Comparison of ENCODE assay signal across 16 mouse cellular contexts in genomic region chr16:96761225-96761624, GRCm38 (mm10).
DNase-seq lines count a peak whose midpoint lies in the region; ATAC-seq lines count a peak whose summit lies in the region.
"Had no signal": no experiment of that assay in that cellular context is flagged by ENCODE, and none has a peak within 500 bp of the region (broad histone marks: within the 10 kb centered on the region; RNA-seq: fewer than 3 reads in every experiment).

No protein-coding gene starts in this region.

- peak overlapping the region; percentile 30; the same call in 1 of the 2 replicates for H3K4me2 ChIP-seq in heart, embryonic 11.5 days
- H3K4me2 ChIP-seq in hindbrain, embryonic 13.5 days = no peak overlapping the region
- no peak overlapping the region for H3K4me2 ChIP-seq in midbrain, embryonic 15.5 days

- DNase-seq in heart, embryonic 10.5 days (ENCODE audit: low spot score) = no peak
- peak; percentile 12 for DNase-seq in embryo, embryonic 11 days
- no peak for DNase-seq in cerebellum, adult 8-10 months
- no peak for DNase-seq in c-Kit-positive CD71-positive TER-119-positive erythroid progenitor cells, embryonic 14.5 days (ENCODE audit: low spot score)
- DNase-seq in thymus, postnatal 14 days = no peak
- DNase-seq: adrenal gland, adult 8-10 months; cerebellum, adult 11 months; gastrocnemius, postnatal 10 days; heart, postnatal 4 days; kidney, postnatal 36 days; lung, adult 2 months; right cerebral cortex, adult 18-20 months had no signal

- H3K4me3 ChIP-seq in heart, embryonic 11.5 days (ENCODE audit: low read depth, low read length) = no peak overlapping the region
- no peak overlapping the region for H3K4me3 ChIP-seq in heart, embryonic 10.5 days
- no peak overlapping the region for H3K4me3 ChIP-seq in hindbrain, embryonic 13.5 days
- no peak overlapping the region for H3K4me3 ChIP-seq in midbrain, embryonic 15.5 days
- H3K4me3 ChIP-seq: myocyte had no signal

- H3K27ac ChIP-seq in heart, embryonic 11.5 days (ENCODE audit: low read depth, low read length) = no peak overlapping the region
- H3K27ac ChIP-seq in heart, embryonic 10.5 days = no peak overlapping the region
- peak overlapping the region; percentile 82 for H3K27ac ChIP-seq in hindbrain, embryonic 13.5 days
- peak overlapping the region; percentile 78 for H3K27ac ChIP-seq in midbrain, embryonic 15.5 days

- H3K9me3 ChIP-seq in heart, embryonic 11.5 days (replicated peaks; ENCODE audit: control insufficient read depth, low read length) = no peaks in the 10 kb centered on the region
- no peaks in the 10 kb centered on the region for H3K9me3 ChIP-seq in heart, embryonic 10.5 days
- H3K9me3 ChIP-seq in hindbrain, embryonic 13.5 days = no peaks in the 10 kb centered on the region
- H3K9me3 ChIP-seq in midbrain, embryonic 15.5 days = no peaks in the 10 kb centered on the region

- H3K9ac ChIP-seq in heart, embryonic 11.5 days (ENCODE audit: low read depth, low read length) = no peak overlapping the region
- no peak overlapping the region for H3K9ac ChIP-seq in hindbrain, embryonic 13.5 days
- H3K9ac ChIP-seq in midbrain, embryonic 15.5 days = no peak overlapping the region

- H3K27me3 ChIP-seq in heart, embryonic 11.5 days (ENCODE audit: control insufficient read depth, insufficient read depth, low read length) = peaks cover 2% of the 10 kb centered on the region
- H3K27me3 ChIP-seq in heart, embryonic 10.5 days (ENCODE audit: insufficient read depth, poor library complexity, severe bottlenecking) = peaks cover 9% of the 10 kb centered on the region
- no peaks in the 10 kb centered on the region for H3K27me3 ChIP-seq in hindbrain, embryonic 13.5 days
- no peaks in the 10 kb centered on the region for H3K27me3 ChIP-seq in midbrain, embryonic 15.5 days (replicated peaks)

- no peak for ATAC-seq in heart, embryonic 11.5 days (replicated peaks; ENCODE audit: insufficient number of reproducible peaks, low FRiP score, low TSS enrichment)
- ATAC-seq in hindbrain, embryonic 13.5 days (ENCODE audit: low FRiP score) = peak; percentile 47; the same call in 1 of the 2 replicates
- ATAC-seq in midbrain, embryonic 15.5 days (replicated peaks) = 0 out of 2 replicates have a peak, but pooled peaks have one; percentile 32

- no peaks in the 10 kb centered on the region for H3K36me3 ChIP-seq in heart, embryonic 11.5 days (ENCODE audit: control insufficient read depth, insufficient read depth, low read length)
- H3K36me3 ChIP-seq in heart, embryonic 10.5 days = no peaks in the 10 kb centered on the region
- no peaks in the 10 kb centered on the region for H3K36me3 ChIP-seq in hindbrain, embryonic 13.5 days
- H3K36me3 ChIP-seq in midbrain, embryonic 15.5 days (replicated peaks) = no peaks in the 10 kb centered on the region

- 21% methylated on average over 12 of the region's 12 CpGs for WGBS in heart, embryonic 11.5 days (ENCODE audit: insufficient replicate concordance)
- 17% methylated on average over 12 of the region's 12 CpGs for WGBS in heart, embryonic 10.5 days
- WGBS in hindbrain, embryonic 13.5 days = 27% methylated on average over 12 of the region's 12 CpGs
- WGBS in midbrain, embryonic 15.5 days = 21% methylated on average over 12 of the region's 12 CpGs

- H3K4me1 ChIP-seq in heart, embryonic 11.5 days (ENCODE audit: control insufficient read depth, insufficient read depth, low read length) = peaks cover 3% of the 10 kb centered on the region; the same call in 1 of the 2 replicates
- H3K4me1 ChIP-seq in heart, embryonic 10.5 days = peaks cover 31% of the 10 kb centered on the region
- H3K4me1 ChIP-seq in hindbrain, embryonic 13.5 days (replicated peaks) = peaks cover 46% of the 10 kb centered on the region
- peaks cover 47% of the 10 kb centered on the region for H3K4me1 ChIP-seq in midbrain, embryonic 15.5 days

Comparison
In these comparisons a context has a peak if more than half of its experiments do, and no peak if none do; other contexts are left out.
1. H3K27ac ChIP-seq: peak in hindbrain, embryonic 13.5 days (single experiment) and midbrain, embryonic 15.5 days (single experiment); none in heart, embryonic 11.5 days (single experiment) and heart, embryonic 10.5 days (single experiment).